Mouse (Mus musculus) forebrain, embryonic 11.5 days (tissue): ENCODE data around the gene Mttp. TPM values are rescaled to one million over a fixed set of nuclear protein-coding genes. Genes with fewer than 3 reads are reported as not detected.

Experiments used
- ATAC-seq: fragments of 200-750 bp; cut with Nextera tagmentation; replicated peaks from 2 replicates; pipeline ENCODE4 v1.8.0; 2017; ENCODE audit warnings: moderate TSS enrichment; ENCODE audit not compliant: low FRiP score
- DNase-seq: peaks from one replicate; pipeline ENCODE4 v3.0.0-alpha.2; 2017; ENCODE audit warnings: low spot score
- H3K27ac ChIP-seq: fragments of 300-500 bp; sonication (generic); 2 replicates; pipeline ENCODE4 v1.5.1; 2014; ENCODE audit warnings: low read depth, low read length
- H3K27me3 ChIP-seq: fragments of 300-500 bp; sonication (generic); 2 replicates; pipeline ENCODE4 v1.6.1; 2014; ENCODE audit warnings: mild to moderate bottlenecking, low read length, mixed read lengths; ENCODE audit not compliant: control insufficient read depth, insufficient read depth
- H3K36me3 ChIP-seq: fragments of 300-500 bp; sonication (generic); 2 replicates; pipeline ENCODE4 v1.6.1; 2014; ENCODE audit warnings: mild to moderate bottlenecking, low read length, moderate library complexity, mixed read lengths; ENCODE audit not compliant: control insufficient read depth, insufficient read depth
- H3K4me1 ChIP-seq: fragments of 300-500 bp; sonication (generic); replicated peaks from 2 replicates; pipeline ENCODE4 v1.6.1; 2014; ENCODE audit warnings: low read length, mixed read lengths; ENCODE audit not compliant: control insufficient read depth, insufficient read depth
- H3K4me2 ChIP-seq: fragments of 300-500 bp; sonication (generic); 2 replicates; pipeline ENCODE4 v1.6.1; 2014; ENCODE audit warnings: low read depth, mild to moderate bottlenecking, low read length, moderate library complexity, mixed read lengths; ENCODE audit not compliant: severe bottlenecking
- H3K4me3 ChIP-seq: fragments of 300-500 bp; sonication (generic); 2 replicates; pipeline ENCODE4 v1.5.1; 2014; ENCODE audit warnings: low read depth, low read length
- H3K9ac ChIP-seq: fragments of 300-500 bp; sonication (generic); 2 replicates; pipeline ENCODE4 v1.6.1; 2014; ENCODE audit warnings: low read length
- H3K9me3 ChIP-seq: fragments of 300-500 bp; sonication (generic); 2 replicates; pipeline ENCODE4 v1.6.1; 2016; ENCODE audit warnings: low read length, mixed read lengths; ENCODE audit not compliant: control insufficient read depth
- WGBS: fragments of 180-500 bp; shearing (Covaris S2); extraction: QIAGEN DNeasy Blood & Tissue Kit; methylation state at CpG from one replicate; pipeline ENCODE4 v1.1.7; 2014; 5-methylcytosine and 5-hydroxymethylcytosine counted together
- polyA plus RNA-seq: library from polyadenylated mRNA; unstranded; fragments of >200 nt; fragmentation: Nextera tagmentation; extraction: Ambion mirVana; gene quantifications from 2 replicates; pipeline ENCODE4 v1.2.1, GENCODE M21; 2014

Gene Mttp
- polyA plus RNA-seq, 1 experiment from 2014 or later = 12.5 TPM

DNA sequence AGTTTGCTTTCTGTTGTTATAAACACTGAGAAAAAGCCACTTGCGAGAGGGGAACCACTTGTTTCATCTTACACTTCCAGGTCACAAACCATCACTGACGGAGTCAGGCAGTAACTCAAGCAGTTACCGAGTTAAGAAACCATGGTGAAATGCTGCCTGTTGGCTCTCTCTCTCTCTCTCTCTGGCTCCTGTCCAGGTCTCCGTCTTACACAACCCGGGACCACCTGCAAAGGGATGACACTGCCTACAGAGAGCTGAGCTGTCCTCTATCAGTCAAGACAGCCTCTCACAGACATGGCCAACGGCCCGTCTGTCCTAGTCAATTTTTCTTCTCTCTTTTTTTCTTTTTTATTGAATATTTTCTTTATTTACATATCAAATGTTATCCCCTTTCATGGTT, 101.5 kb downstream of the Mttp start:
- H3K4me1 ChIP-seq = no peaks in the 10 kb centered on the region
- no peak overlapping the region for H3K4me3 ChIP-seq
- H3K36me3 ChIP-seq = no peaks in the 10 kb centered on the region
- H3K9ac ChIP-seq = no peak overlapping the region
- DNase-seq (no peak), ATAC-seq (no peak)
- no peaks in the 10 kb centered on the region for H3K27me3 ChIP-seq
- no peak overlapping the region for H3K27ac ChIP-seq
- no peak overlapping the region for H3K4me2 ChIP-seq
- 91% methylated on average over 7 of the region's 7 CpGs for WGBS
- H3K9me3 ChIP-seq = no peaks in the 10 kb centered on the region

DNA sequence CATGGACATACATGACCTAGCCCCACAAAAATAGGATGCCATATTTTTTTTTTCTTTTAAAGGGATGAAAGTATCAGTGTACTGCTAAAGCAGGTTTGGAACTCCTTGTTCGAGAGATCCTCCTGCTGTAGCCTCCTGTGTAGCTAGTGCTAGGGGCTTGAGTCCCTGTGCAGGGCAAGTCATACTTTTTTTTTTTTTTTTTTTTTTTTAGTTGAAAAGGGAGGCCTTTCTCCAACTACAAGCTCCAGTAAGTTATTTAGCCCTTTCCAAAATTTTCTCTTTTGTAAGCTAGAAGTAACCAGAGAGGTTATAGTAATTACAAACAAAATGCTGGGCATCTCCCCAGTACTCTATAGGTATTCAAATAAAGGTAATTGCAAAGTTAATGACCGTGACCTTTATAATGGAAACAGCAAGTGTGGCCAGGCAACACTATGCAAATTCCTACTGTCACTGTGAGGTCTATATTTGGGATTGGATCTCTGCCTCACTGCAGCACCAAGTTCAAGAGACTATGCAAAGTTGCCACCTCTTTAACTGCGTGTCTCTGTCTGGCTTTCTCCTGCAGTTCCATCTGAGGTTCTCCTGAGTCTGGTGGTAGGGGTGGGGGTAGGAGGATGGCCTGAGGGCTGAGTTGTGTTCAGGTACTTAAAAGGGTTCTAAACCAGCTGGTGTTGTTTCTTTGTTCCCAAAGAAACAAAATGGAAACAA, 103.0 kb downstream of the Mttp start:
- WGBS = 62% methylated on average over 3 of the region's 3 CpGs
- no peak overlapping the region for H3K9ac ChIP-seq
- H3K4me2 ChIP-seq = no peak overlapping the region
- ATAC-seq (no peak), DNase-seq (no peak)
- no peak overlapping the region for H3K27ac ChIP-seq
- no peaks in the 10 kb centered on the region for H3K4me1 ChIP-seq
- no peaks in the 10 kb centered on the region for H3K27me3 ChIP-seq
- no peaks in the 10 kb centered on the region for H3K36me3 ChIP-seq
- no peaks in the 10 kb centered on the region for H3K9me3 ChIP-seq
- H3K4me3 ChIP-seq = no peak overlapping the region

DNA sequence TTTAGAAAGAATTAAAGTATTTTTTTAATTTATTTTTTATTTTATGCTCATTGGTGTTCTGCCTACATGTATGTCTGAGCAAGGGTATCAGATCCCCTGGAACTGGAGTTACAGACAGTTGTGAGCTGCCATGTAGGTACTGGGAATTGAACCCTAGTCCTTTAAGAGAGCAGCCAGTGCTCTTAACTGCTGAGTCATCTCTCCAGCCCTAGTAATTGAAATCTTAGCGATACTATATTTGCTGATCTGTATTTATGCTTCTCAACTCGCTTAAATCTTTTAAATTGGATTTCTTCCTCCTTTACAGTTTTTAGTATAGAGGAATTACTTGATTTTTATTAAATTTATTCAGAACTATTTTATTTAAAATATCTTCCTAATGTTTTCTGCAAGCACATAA, 103.8 kb downstream of the Mttp start:
- Histone ChIP-seq H3K4me1 (no peaks in the 10 kb centered on the region), H3K27ac (no peak overlapping the region), H3K9ac (no peak overlapping the region), H3K4me2 (no peak overlapping the region), H3K9me3 (no peaks in the 10 kb centered on the region), H3K4me3 (no peak overlapping the region), H3K36me3 (no peaks in the 10 kb centered on the region), H3K27me3 (no peaks in the 10 kb centered on the region)
- ATAC-seq (no peak), DNase-seq (no peak)
- 88% methylated on average over 2 of the region's 2 CpGs for WGBS

Other genes with a start within 250 kb of the Mttp start
- gene Lamtor3, start 226.5 kb downstream of the Mttp start, polyA plus RNA-seq = 102 and 107 TPM in 2 replicates
- gene Dapp1, start 163.4 kb downstream of the Mttp start, polyA plus RNA-seq = 4.8 and 6.9 TPM in 2 replicates
- 0.09 TPM in 1 of 2 replicates, not detected in the other for gene 1110002E22Rik, start 79.9 kb downstream of the Mttp start, polyA plus RNA-seq
- gene Gm5105, start 77.6 kb downstream of the Mttp start, polyA plus RNA-seq = not detected in 2 replicates
- gene Trmt10a, start 1.5 kb downstream of the Mttp start, polyA plus RNA-seq = 15.1 and 16.2 TPM in 2 replicates
- gene 4930579F01Rik, start 48.9 kb upstream of the Mttp start, polyA plus RNA-seq = 0.16 TPM in 1 of 2 replicates, not detected in the other
- gene Adh7, start 72.8 kb upstream of the Mttp start, polyA plus RNA-seq = 0.16 TPM in 1 of 2 replicates, not detected in the other
- 0.16 and 0.44 TPM in 2 replicates for gene Adh1, start 116.0 kb upstream of the Mttp start, polyA plus RNA-seq
- gene Adh6a, start 168.3 kb upstream of the Mttp start, polyA plus RNA-seq = not detected in 2 replicates
- 0.17 and 0.36 TPM in 2 replicates for gene Adh6b, start 196.8 kb upstream of the Mttp start, polyA plus RNA-seq